Mouse (Mus musculus) T-helper 2 cell (primary cell): ENCODE measurements at regions not wholly inside any gene's neighbourhood (a gene's known extent, or its start where the extent isn't known, plus 50 kb on each side); places are given as distances from the start of the nearest gene placed in this dataset.

Experiments
- in situ Hi-C: fragments of 300-600 bp; cut with MboI, MseI; formaldehyde crosslinking; loops from one replicate; pipeline ENCODE4 v1.15.1; 2025; ENCODE audit warnings: high pct_unique_total_duplicates

GRCm38 (mm10) chr7:115073406-115073805, 329.9 kb downstream of the Insc start:
- in situ Hi-C loops: no loop called here

DNA sequence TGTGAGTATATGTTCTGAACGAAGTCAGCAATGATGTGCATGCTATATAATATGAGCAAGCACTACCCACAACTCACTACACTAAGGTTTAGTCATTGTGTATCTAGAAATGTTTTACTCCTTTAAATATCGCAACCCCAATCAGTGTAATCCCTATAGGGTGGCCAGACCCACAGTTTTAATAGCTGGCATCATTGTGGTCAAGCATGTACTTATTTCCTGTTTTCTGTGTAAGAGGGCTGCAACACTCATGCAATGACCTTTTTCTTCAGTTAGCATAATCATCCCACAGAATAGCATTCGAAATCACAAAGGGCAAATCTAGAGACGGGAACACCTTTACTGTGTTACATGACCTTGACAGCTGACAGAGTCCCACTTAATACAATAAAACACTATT, 333.3 kb downstream of the Insc start:
- in situ Hi-C loops: no loop called here

GRCm38 (mm10) chr7:115084711-115085380, 341.4 kb downstream of the Insc start:
- in situ Hi-C loops: no loop called here

- in situ Hi-C loops: no loop called here
Measured at GRCm38 (mm10) chr7:115086542-115087448, 343.3 kb downstream of the Insc start.

DNA sequence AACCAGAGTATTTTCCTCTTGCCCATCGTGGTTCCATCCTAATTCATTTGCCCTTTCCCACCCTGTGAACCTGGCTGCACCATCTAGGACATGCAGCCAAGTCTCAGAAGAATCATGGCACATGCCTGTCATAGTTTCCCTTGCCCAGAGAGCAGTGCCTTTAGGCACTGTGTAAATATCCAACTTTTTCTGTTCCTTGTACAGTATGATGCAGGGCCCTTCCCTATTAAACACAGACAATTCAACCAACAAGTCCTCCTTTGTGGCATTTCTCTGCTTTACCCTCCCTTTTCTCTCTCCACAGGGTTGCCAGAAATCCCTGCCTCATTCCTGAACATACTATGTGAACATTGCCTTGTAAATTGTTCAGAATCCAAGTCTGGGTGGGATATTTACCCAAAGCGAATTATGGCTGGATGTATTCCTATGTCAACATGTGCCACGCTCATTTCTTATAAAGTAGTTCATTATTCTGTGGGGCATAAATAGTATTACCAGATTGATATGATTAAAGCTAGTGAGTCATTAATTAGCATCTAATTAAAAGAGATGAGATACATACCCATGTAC, 349.1 kb downstream of the Insc start:
- in situ Hi-C loops: no loop called here

- in situ Hi-C loops: no loop called here
Measured at GRCm38 (mm10) chr7:115106041-115106440, 362.5 kb downstream of the Insc start.

DNA sequence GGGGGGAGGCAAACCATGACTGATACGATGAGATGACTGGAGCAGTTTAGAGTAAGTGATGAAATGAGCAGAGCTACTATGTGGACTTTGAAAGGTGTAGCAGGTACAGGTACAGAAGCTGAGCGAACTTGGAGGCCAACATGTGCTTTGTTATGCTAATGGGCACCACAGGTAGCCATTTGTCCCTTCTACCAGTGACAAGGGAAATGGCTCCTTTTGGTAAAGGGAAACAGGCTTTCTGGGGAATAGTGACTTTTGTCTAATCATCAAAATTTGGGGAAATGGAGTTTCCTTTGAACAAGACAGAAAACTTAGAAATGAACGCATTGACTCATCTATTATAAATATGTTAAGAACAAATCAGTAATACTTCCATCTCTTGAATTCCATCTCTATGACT, 368.8 kb downstream of the Insc start:
- in situ Hi-C loops: no loop called here

DNA sequence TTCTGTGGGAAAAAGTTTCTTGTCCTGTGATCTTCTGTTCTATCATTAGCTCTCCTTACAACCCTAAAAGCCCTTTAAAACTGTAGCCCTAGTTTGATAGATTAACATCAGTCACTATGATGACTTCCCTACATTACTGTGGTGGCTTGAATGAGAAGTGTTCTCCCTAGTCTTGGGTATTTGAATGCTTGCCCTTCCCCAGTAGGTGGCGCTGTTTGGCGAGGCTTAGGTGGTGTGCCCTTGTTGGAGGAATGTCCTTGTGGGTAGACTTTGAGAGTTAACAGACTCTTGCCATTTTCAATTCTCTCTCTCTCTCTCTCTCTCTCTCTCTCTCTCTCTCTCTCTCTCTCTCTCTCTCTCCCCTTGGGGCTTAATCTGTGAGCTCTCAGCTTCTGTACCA, 379.8 kb downstream of the Insc start:
- in situ Hi-C loops: no loop called here

- in situ Hi-C loops: no loop called here
Measured at GRCm38 (mm10) chr7:115129001-115129400, 385.5 kb downstream of the Insc start.

- in situ Hi-C loops: no loop called here
Measured at GRCm38 (mm10) chr7:115131259-115131969, 387.9 kb downstream of the Insc start.

DNA sequence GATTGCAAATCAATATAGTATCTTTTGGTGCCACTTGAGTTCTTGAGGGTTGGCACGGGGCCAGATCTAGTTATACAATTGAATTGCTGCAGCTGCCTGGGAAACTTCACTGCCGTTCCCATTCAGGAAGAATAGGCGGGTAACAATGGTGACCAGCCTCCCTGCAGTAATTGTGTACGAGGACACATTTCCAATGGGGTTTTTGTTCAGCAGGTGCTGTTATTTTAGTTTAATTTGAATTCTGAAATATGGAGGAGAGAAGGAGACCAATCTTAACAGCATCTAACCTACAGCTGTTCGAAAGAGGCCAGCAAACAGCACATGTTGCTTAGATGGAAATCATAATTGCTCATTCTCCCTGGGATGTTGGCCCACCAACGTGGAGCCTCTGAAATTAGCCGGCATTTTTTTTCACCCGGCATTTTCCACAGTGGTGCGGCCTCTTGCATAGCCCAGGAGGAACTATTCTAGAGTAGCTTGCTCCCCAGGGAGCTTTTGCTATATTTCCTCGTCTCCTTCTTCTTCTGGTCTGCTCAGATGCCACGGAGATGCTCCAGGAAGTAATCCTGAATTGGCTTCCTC, 388.6 kb downstream of the Insc start:
- in situ Hi-C loops: no loop called here

DNA sequence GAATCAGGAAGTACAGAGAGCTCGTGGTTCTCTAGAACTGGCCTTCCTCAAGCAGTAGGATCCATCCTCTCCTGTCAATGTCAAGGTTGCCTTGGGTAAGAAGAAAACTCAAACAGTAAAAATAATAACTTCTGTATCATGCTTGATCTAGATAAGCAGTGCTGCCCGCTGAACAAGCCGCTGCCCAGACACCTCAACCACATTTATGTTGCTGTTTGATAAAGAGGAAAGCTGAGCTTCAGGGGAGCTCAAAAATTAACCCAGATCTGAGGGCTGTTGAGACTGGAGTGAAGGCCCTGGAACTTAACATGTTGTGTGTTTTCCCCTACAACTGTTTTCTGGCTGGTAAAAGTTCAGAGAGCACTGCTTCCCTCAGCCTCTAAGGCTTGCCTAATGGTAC, 389.1 kb downstream of the Insc start:
- in situ Hi-C loops: no loop called here

GRCm38 (mm10) chr7:115134926-115135575, 391.6 kb downstream of the Insc start:
- in situ Hi-C loops: no loop called here

DNA sequence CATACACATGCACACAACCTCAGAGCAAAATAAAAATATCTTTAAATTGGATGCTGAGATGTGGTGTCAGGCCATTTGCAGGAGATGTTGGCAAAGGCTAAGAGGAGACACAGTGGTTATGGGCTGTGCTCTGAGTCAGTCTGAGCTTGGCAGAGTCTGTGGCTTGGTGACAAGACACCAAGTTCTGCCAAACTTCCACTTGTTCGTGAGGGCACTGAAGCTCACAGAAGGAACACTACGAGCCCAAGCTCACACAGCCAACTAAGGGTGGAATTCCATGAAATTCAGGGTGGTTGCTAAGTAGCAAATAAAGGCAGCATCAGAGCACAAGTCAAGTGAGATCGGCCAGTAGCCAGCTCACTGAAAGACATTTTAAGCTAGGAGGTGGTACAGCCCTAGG, 396.8 kb downstream of the Insc start:
- in situ Hi-C loops: no loop called here

DNA sequence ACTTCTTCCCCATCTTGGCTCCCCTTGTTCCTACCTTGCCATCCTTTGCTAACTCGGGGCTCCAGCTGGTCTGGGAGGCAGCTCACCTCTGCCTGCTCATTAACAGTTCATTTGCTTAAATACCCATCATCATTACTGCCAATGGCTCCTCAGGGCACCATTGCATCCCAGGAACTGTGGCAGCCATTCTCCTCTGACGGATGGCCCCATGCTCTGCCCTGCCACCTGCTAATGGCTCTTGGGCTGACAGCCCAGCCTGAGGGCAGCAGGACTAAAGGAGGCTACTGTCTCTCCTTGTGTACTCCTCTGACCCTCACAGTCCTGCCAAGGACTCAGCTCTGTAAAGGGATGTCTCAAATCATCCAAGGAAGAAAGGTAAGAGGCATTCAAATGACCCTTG, 398.7 kb downstream of the Insc start:
- in situ Hi-C loops: no loop called here

- in situ Hi-C loops: no loop called here
Measured at GRCm38 (mm10) chr7:115144947-115145346, 401.5 kb downstream of the Insc start.

GRCm38 (mm10) chr7:115147352-115147977, 404.0 kb downstream of the Insc start:
- in situ Hi-C loops: no loop called here

DNA sequence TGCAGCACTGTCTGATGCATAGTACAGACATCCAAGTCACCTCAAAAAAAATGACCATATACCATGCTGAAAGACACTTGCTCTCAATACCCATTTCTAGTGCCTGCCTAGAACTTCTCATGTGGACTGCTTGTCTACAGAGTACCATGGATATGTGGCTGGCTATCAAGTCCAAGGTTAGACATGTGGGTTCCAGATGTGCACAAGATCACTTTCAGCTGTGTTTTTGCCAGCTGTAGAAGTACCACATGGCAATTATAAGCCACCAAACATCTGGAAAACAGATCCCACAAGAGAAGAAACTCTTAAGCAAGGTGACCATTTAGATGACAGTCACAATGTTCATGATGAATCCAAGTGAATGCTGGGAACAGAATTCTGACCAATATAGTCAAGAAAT, 409.8 kb downstream of the Insc start:
- in situ Hi-C loops: no loop called here

- in situ Hi-C loops: no loop called here
Measured at GRCm38 (mm10) chr7:115153764-115154509, 410.4 kb downstream of the Insc start.

DNA sequence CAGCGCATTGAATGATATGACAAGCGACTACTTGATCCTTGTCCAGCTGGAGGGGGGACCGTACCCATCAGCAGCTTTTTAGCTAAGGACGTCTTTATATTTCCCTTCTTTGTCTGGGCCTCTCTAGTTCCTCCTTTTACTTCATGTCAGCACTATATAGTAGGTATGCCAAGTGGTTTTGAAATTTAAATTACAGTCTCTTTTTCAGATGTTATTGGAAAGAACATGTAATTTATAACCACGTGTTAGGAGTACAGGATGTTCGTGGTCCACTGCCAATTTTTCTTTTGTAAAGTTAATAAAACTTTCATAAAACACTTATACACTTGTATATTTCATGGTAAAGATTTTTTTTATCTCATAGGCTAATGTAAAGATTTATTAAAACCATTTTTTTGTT, 426.5 kb downstream of the Insc start:
- in situ Hi-C loops: no loop called here
